Mouse (Mus musculus): ENCODE measurements around the gene Tex2.

GRCm38 (mm10) chr11:106465545-106465903 lies 147.7 kb downstream of the Tex2 start:
- TF ChIP-seq POLR2A (IDR thresholded peaks at IDR 0.05; ENCODE audit: borderline replicate concordance, insufficient read depth, low read length) (no peak), CTCF (IDR thresholded peaks at IDR 0.05; ENCODE audit: borderline replicate concordance, insufficient read depth, low read depth, low read length) (no peak)

Data from cerebellum, adult 2 months (tissue).